Mouse (Mus musculus): ENCODE data around the gene Ngef. TPM values are rescaled to one million over a fixed set of nuclear protein-coding genes. Genes with fewer than 3 reads are reported as not detected.
A peak's percentile ranks its signal among the peaks of the same experiment; 100 is the strongest.

Gene Ngef
- total RNA-seq, 2 experiments from 2014 or later = 198 to 200 TPM

DNA sequence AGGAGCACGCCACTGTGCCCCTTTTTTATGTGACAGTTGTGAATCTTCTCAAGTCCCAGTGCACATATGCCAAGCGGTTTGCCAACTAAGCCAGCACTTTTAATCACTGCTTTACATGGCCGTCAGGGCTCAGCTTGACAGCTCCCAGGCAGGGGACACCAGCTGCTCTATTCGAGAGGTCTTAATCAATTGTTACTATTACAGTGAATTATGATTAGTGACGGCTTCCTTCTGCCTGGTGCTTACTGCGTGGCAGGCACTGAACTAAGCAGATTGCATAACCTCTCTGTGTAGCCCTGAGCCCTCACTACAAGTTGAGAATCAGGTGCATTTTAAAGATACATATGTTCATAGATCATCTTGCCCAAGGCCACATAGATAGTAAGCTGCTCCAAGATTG lies 683 bp upstream of the Ngef start:
- no peak for DNase-seq (ENCODE audit: extremely low spot score in 1 of 2, low spot score in 2 of 2)
- intact Hi-C loops (cut with DNase I) = no loop called here

DNA sequence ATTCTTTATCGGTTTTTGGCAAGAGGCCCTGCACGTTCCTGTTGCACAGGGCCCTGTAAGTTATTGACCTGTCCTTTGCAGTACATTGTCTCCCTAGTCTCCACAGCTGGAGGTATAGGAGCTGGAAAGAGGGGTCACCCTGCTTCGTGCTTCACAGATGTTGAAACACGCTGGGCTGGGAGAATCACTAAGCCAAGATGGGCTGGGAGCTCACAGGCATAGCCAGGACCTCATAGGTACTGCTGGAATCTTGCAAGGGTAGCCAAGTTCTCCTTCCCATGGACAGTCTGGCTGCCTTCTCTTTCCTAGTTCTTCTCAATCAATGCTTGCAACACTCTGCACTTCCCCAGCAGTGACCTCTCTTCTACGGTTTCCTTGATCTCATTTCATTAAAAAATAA lies 409 bp downstream of the Ngef start:
- no peak for DNase-seq (ENCODE audit: extremely low spot score in 1 of 2, low spot score in 2 of 2)

DNA sequence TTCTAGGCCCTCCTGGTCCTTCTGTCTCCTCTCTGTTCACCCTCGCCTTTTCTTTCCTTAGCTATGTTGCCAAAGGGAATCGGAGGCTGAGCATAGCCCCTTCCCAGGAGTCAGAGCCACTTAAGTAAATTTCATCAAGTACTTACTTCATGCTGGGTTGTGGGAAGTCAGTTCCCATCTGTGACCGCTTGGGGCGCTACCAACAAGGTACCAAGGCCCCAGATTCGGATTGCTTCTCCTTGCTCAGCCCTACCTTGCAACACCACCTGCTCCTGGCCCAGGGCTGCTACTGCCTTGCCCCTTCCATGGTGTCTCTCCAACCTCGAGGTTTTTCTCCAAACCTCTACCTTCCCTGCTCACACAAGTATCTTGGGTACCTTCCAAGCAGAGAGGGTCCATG lies 5.3 kb downstream of the Ngef start:
- intact Hi-C loops (cut with DNase I) = no loop called here
- DNase-seq (ENCODE audit: extremely low spot score in 1 of 2, low spot score in 2 of 2) = no peak

More for the DNA sequence above, 409 bp downstream of the Ngef start:
- intact Hi-C loops (cut with DNase I) = no loop called here

DNA sequence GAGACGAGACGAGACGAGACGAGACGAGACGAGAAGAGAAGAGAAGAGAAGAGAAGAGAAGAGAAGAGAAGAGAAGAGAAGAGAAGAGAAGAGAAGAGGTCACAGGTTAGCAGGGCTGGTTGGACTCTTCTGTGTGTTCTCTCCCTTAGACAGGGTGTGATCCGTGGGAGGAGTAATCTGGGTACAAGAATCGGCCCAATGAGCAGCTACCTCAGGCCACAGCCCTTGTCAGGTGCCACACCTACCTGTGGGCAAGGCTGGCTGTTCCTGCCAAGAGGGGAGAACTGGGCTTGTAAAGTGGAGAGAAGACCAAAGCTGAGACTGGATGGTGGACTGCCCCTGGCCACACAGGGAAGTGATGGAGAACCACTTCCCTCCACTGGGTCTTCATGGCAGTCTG lies 7.9 kb downstream of the Ngef start:
- DNase-seq (ENCODE audit: extremely low spot score in 1 of 2, low spot score in 2 of 2) = no peak
- intact Hi-C loops (cut with DNase I) = no loop called here

DNA sequence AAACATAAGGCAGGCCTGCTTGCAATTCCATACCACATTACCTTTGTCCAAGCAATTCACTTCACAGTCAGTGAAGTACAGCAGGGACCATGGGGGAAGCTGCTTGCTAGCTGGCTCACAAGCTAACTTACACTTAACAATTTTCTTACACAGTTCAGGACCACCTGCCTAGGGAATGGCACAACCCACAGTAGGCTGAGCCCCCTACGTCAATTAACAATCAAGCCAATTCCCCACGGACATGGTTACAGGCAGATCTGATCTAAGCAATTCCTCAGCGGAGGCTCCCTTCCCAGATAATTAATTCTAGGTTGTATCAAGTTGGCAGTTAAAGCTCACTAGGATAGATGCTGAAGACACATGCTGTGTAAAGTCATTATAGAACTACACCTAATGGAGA lies 10.7 kb downstream of the Ngef start:
- no peak for DNase-seq (ENCODE audit: extremely low spot score in 1 of 2, low spot score in 2 of 2)
- intact Hi-C loops (cut with DNase I) = no loop called here

DNA sequence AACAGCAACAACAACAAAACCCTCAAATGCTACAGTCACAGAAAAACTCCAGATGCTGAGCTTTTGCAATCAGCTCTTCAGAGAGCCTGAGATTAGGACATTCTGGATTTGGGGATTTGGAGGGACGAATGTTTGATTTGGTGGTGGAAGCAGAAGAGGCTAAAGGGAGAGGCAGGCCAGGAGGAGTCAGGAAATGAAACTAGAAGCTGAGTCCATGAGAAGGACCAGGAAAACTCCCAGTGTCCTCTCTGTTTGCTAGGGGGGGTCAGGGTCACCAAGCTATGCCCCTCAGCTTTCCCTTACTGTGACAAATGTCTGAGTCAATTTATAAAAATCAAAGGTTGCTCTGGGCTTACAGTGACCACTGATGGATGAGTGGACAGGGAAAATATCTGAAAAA lies 20.1 kb downstream of the Ngef start:
- DNase-seq (ENCODE audit: extremely low spot score in 1 of 2, low spot score in 2 of 2) = no peak
- intact Hi-C loops (cut with DNase I) = no loop called here

DNA sequence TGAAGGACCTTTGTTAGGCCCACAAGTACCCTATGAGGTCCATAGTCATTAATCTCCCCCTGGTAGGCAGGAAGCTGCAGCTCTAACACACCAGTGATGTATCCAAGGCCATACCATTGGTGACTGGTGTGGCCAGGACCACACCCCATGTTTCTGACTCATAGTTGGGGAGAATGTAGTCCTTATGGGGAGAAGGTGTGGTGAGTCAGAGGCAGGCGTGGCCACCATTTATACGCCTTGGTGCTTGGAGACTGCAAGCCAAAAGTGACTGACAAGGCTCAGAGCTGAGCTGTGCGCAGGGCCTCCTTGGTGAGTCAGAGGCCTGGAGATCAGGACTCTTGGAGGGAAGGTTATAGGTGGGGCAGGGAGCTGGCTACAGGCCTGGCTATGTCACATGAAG lies 22.7 kb downstream of the Ngef start:
- DNase-seq (ENCODE audit: extremely low spot score in 1 of 2, low spot score in 2 of 2) = no peak
- intact Hi-C loops (cut with DNase I) = no loop called here

DNA sequence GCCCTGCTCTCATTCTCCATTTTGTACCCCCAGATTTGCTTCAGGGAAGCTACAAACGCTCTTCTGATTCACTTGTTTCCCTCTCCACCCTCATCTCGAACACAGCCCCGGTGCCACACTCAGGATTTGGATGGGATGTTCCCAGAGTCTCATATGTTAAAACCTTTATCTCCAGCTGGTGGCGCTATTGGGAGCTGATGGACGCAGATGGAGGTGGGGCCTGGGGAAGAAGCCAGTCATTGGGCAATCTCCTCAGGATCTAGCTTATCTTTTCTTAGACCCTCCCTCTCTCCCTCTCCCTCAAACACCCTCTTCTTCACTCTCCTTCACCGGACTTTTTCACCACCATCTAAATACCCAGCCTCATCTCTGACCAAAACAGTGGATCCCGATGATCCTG lies 32.1 kb downstream of the Ngef start:
- intact Hi-C loops (cut with DNase I) = no loop called here
- DNase-seq (ENCODE audit: extremely low spot score in 1 of 2, low spot score in 2 of 2) = peak; percentile 34 to 44

DNA sequence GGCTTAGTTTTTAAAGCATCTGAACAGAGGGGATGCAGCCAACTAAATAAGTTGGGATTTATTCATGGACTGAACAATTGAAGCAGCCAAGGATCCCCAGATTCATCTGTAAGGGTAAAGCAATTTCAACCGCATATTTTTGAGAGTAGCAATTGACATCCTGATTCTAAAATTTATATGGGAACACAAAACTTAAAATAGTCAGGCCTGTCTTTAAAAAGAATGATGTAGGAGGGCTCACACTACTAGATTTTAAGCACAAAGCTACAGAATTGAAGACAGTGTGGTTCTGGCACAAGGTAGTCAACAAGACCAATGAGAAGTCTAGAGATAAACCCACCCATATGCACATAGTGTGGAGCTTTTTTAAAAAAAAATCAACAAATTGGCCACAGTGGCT lies 36.7 kb downstream of the Ngef start:
- intact Hi-C loops (cut with DNase I) = no loop called here
- no peak for DNase-seq (ENCODE audit: extremely low spot score in 1 of 2, low spot score in 2 of 2)

DNA sequence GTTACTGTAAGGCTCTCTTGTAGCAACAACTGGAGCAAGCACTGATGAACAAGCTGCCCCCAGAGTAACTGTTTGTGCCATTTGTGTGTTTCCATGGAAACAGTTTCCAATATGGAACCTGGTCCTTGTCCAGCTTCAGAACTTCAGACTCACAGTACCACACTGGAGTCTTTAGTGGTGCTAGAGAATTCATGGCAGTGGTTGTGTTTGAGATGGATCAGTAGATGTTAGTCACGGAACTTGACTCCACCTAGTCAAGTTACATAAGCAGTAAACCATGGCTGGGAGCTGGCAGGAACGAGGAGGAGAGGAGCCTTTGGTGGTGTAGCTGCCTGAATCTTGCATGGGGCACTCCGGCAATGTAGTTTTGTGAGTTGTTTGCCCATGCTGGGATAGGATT lies 39.6 kb downstream of the Ngef start:
- no peak for DNase-seq (ENCODE audit: extremely low spot score in 1 of 2, low spot score in 2 of 2)
- intact Hi-C loops (cut with DNase I) = no loop called here

DNA sequence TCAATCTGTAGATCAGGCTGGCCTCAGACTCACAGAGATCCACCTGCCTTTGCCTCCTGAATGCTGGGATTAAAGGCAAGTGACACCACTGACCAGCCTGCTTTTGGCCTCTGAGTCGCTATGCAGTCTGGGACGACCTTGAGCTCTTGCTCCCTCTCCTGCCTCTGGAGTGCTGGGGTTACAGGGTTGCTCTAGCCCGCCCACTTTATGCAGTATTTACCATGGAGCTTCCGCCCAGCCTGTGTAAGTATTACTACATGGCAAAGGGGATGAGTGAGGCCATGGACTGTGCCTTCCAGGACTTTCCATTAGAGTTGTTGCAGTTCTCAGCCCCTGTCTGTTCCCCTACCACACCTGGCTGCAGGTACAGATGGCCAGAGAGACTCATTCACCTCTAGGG lies 41.3 kb downstream of the Ngef start:
- intact Hi-C loops (cut with DNase I) = no loop called here
- DNase-seq (ENCODE audit: extremely low spot score in 1 of 2, low spot score in 2 of 2) = no peak

DNA sequence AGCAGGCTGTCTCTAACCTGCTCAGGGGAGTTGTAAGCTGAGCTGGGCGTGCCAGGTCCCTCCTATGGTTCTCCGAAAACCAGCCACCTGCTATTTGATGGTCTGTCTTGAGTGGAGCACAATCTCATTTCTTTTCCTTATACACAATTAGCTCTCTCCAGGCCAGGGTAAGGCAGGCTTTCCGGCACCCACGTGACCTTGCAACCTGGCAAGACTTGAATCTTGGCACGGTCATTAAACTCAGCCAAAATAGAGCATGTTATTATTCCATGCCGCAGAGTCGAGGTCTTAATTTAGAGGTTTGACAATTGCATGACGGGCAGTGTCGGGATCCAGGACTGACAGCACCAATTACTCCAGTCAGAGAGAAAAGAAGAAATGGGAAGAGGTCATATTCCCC lies 46.5 kb downstream of the Ngef start:
- intact Hi-C loops (cut with DNase I) = loop anchor here (5.0 kb wide), 1 partner anchor 140 kb away; no protein-coding TSS in a partner anchor

DNA sequence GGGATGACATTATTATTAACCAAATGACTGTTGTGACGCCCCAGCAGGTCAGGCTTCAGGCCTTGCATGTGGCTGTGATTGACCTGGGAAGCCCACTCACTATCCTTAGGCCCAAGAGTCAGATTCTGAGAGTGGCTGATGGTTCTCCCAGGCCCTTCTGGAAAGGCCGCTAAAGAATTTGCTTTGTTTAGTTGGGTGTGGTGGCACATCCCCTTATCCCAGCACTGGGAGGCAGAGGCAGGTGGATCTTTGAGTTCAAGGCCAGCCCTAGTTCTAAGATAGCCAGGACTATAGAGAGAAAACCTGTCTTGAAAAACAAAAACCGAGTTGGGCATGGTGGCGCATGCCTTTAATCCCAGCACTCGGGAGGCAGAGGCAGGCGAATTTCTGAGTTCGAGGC lies 48.6 kb downstream of the Ngef start:
- no peak for DNase-seq (ENCODE audit: extremely low spot score in 1 of 2, low spot score in 2 of 2)
- intact Hi-C loops (cut with DNase I) = loop anchor here (5.0 kb wide), 1 partner anchor 142 kb away; no protein-coding TSS in a partner anchor

More for the DNA sequence above, 46.5 kb downstream of the Ngef start:
- DNase-seq (ENCODE audit: extremely low spot score in 1 of 2, low spot score in 2 of 2) = no peak

DNA sequence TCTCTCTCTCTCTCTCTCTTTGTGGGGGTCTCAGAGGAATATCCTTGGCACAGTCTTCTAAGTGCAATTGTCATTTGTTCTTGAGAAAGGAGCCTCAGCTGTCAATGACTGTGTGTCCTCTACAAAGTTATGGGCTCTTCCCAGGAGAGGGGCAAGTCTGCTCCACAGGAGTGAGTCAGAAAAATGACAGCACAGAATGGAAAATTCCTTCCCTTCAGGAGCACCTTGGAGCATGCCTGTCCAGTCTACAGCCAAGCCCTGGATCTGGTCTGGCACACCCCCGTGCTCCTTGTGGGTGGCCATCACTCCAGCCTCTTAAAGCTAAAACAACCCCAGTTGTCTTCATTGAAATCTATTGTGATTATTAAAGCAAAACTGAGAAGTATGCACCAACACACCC lies 52.1 kb downstream of the Ngef start:
- intact Hi-C loops (cut with DNase I) = no loop called here
- DNase-seq (ENCODE audit: extremely low spot score in 1 of 2, low spot score in 2 of 2) = no peak

DNA sequence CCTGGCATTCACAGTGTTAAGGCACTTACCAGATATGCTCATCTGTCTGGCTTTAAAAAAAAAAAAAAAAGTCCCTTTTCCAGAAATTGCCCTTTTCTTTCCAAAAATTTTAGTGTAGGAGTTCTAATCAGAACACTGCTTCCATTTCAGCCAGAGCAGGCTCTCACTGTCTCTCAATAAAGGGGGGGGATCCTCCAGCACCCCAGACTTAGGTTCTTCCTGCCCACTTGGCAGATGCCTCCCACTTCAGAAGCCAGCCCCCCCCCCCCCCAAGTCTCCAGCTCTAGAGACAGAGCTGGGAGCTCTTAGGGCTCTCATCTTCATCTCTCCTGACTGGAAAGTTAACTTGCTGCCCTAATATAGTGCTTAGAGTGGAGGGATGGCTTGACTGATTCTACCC lies 53.2 kb downstream of the Ngef start:
- no peak for DNase-seq (ENCODE audit: extremely low spot score in 1 of 2, low spot score in 2 of 2)
- intact Hi-C loops (cut with DNase I) = no loop called here

DNA sequence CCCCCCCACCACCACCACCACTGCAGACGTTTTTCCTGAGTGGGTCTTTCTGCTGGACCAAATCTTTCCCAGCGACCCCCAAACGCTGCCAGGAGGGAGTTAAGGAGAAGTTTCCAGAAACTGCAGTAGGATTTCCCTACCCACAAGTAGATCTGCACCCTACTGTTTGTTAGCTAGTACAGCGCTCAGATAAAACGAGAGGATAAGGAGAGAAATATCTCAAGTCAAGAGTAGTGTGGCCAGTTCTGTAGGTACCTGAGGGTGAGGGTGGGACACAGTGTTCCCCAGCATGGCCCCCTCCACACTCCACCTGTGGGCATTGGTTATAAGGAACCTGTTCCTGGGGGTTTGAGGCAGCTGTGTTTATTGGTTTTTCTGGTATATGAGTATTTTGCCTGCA lies 62.8 kb downstream of the Ngef start:
- no peak for DNase-seq (ENCODE audit: extremely low spot score in 1 of 2, low spot score in 2 of 2)
- intact Hi-C loops (cut with DNase I) = no loop called here

DNA sequence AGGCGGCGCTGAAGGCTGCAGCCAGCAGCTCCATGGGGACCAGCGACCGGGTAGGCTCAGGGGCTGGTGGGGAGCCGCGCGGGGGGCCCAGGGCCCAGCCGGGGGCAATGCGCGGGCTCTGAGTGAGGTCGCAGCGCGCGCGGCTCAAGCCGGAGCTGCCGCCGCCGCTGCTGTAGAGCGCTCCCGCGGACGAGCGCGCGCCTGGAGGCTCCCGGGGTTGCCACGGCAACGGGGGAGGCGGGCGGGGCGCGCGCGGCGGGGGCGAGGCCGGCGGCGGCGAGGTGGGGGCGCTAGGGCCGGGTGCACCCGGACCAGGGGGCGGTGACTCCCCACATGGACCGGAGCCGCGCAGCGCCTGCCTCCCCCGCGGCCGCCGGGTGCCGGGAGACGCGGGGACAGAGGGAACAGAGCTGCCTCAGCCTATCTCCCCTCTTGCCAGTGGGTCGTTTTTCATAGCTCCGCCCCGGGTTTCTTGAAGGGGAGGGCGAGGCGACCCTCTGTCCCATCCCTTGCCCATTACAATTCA lies 63.4 kb downstream of the Ngef start:
- DNase-seq (ENCODE audit: extremely low spot score in 1 of 2, low spot score in 2 of 2) = peak in 1 of 2 experiments; percentile 88
- intact Hi-C loops (cut with DNase I) = no loop called here

DNA sequence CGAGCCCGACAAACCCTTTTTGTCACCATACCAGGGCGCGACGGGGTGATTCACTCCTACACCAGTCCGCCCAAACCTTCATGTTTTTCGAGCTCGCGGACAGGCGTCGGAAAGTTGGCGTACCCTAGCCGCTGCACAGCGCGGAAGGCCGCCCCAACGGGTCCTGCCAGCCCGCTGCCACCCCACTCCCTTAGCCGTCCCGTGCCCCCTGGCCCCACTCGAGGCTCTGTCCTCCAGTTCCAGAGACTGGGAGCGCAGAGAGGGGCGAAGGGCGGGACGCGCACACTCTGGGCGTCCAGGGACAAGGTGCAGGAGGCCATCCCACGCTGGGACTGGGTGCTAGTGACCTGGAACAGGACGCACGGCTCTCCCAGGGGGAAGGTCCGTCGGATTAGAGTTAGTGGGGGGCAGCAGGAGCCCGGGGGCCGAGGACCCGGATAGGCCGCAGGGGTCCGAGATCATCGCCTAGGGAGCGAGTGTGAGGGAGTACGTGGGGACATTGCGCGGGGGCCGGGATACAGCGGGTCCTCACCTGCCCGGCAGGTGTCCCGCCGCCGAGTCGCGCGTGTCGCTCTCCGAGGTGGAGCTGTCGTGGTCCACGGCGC lies 64.0 kb downstream of the Ngef start, which contains the start of gene Neu2:
Gene Neu2, plus strand, starts transcription at position 329 of the 605 bp plus-strand sequence.
- intact Hi-C loops (cut with DNase I) = no loop called here
- DNase-seq (ENCODE audit: extremely low spot score in 1 of 2, low spot score in 2 of 2) = peak in 1 of 2 experiments; percentile 48

DNA sequence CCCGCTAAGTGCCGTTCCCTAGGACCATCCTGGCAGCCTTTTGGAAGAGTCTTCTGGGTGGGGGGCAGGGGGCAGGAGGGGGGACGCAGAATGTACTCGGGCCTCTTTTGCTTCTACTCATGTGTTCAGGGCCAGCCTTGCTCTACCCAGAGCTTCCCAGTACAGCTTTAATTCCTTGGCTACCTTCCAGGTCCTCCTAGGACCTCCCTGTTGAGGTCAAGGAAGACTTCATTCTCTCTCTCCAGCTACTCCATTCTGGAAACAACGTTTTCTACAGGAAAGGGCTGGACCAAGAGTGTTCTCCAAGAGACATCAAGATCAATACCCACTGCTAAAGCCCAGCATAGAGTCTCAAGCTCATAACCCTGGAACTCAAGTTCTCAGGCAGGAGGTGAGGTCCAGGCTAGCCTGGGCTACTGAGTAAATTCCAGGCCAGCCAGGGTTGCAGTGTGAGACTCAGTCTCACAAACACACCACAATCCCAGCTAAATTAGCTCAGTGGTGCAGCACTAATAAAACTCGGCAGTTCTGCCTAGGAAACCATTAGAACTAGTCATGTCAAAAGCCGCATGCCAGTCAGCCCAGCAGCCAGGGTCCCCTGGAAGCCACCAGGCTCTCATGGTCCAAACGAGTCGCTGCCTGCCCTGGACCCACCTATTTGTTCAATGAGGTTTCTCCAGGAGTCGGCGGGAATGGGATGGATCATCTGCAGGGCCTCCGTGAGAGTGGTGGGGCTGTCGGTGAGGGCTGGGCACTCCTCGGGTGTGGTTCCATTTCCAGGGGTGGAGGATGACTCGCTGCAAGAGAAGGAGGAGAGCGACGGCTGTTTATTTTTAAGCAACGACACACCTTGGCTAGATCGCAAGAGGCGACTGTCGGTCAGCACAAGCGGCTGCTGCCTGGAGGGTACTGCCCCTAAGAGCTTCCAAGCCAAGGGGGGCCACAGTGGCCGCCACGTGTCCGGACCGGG lies 64.8 kb downstream of the Ngef start:
- intact Hi-C loops (cut with DNase I) = no loop called here
- peak in 1 of 2 experiments; percentile 28 for DNase-seq (ENCODE audit: extremely low spot score in 1 of 2, low spot score in 2 of 2)

DNA sequence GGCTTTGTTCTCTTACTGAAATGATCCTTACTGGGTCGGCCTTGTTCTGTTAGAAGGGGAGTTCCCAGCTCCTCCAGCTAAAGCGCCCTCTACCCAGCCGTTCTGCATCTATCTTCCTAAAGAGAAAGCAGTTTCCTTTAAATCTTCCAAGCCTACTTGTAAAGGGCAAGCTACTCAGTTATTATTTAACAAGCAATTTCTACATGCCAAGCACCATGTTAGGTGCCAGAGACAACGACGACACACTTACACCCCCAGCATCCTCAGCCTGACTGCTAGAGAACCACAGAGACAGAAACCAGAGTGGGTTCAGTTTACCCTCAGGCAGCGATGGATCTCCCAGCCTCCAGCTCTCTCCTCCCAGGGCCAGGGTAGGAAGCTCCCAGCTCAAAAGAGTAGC lies 65.8 kb downstream of the Ngef start:
- peak in 1 of 2 experiments; percentile 5 for DNase-seq (ENCODE audit: extremely low spot score in 1 of 2, low spot score in 2 of 2)
- intact Hi-C loops (cut with DNase I) = no loop called here
